Mouse (Mus musculus): ENCODE measurements around the gene Pik3ip1. TPM values are rescaled to one million over a fixed set of nuclear protein-coding genes. Genes with fewer than 3 reads are reported as not detected.
A peak's percentile ranks its signal among the peaks of the same experiment; 100 is the strongest.

Gene Pik3ip1
- polyA plus RNA-seq, 1 experiment: 151 TPM

DNA sequence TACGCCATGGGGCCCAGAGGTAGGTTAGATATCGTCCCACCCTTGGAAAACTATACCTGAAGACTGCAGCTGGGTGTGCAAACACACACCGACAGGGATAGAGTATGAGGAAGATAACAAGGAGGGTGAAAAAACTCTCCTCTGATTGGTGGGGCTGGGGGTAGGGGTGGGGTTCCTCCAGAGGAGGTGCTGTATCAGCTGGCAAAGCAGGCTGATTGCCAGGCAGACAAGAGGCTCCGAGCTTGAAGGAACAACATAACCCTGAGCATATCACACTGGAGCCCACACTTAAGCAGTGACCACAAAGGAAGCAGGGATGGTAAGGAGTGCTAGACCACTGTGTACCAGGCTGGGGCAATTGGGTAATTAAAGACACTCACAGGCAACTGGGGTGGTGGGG is 49.2 kb downstream of the Pik3ip1 start:
- H3K36me3 ChIP-seq (ENCODE audit: control insufficient read depth, insufficient read depth, low read length): peaks cover 14% of the 10 kb centered on the region; the same call in 1 of the 2 replicates
- H3K4me1 ChIP-seq (replicated peaks; ENCODE audit: control insufficient read depth, insufficient read depth, low read length): no peaks in the 10 kb centered on the region

GRCm38 (mm10) chr11:3381148-3381814 is 51.1 kb downstream of the Pik3ip1 start:
- no peaks in the 10 kb centered on the region for H3K27me3 ChIP-seq (ENCODE audit: control insufficient read depth, insufficient read depth, low read length)
- peaks cover 14% of the 10 kb centered on the region; the same call in 1 of the 2 replicates for H3K36me3 ChIP-seq (ENCODE audit: control insufficient read depth, insufficient read depth, low read length)
- no peak overlapping the region for H3K27ac ChIP-seq (ENCODE audit: control insufficient read depth, insufficient read depth, low read length)
- TF ChIP-seq POLR2A (IDR thresholded peaks at IDR 0.05; ENCODE audit: control insufficient read depth, extremely low read depth, insufficient read depth, low read length, poor library complexity) (no peak), CTCF (IDR thresholded peaks at IDR 0.05; ENCODE audit: borderline replicate concordance, control insufficient read depth, extremely low read depth, insufficient read depth, low read length, poor library complexity) (no peak)
- no peak for DNase-seq
- H3K4me3 ChIP-seq (ENCODE audit: control insufficient read depth, insufficient read depth, low read length): no peak overlapping the region
- 93% methylated on average over 6 of the region's 6 CpGs for whole genome bisulfite sequencing
- no peaks in the 10 kb centered on the region for H3K4me1 ChIP-seq (replicated peaks; ENCODE audit: control insufficient read depth, insufficient read depth, low read length)

More for the DNA sequence above, 49.2 kb downstream of the Pik3ip1 start:
- DNase-seq: no peak
- TF ChIP-seq POLR2A (IDR thresholded peaks at IDR 0.05; ENCODE audit: control insufficient read depth, extremely low read depth, insufficient read depth, low read length, poor library complexity): no peak
- no peak for TF ChIP-seq CTCF (IDR thresholded peaks at IDR 0.05; ENCODE audit: borderline replicate concordance, control insufficient read depth, extremely low read depth, insufficient read depth, low read length, poor library complexity)
- Histone ChIP-seq H3K27me3 (ENCODE audit: control insufficient read depth, insufficient read depth, low read length) (no peaks in the 10 kb centered on the region), H3K27ac (ENCODE audit: control insufficient read depth, insufficient read depth, low read length) (no peak overlapping the region), H3K4me3 (ENCODE audit: control insufficient read depth, insufficient read depth, low read length) (no peak overlapping the region)
- 47% methylated on average over 4 of the region's 4 CpGs for WGBS

DNA sequence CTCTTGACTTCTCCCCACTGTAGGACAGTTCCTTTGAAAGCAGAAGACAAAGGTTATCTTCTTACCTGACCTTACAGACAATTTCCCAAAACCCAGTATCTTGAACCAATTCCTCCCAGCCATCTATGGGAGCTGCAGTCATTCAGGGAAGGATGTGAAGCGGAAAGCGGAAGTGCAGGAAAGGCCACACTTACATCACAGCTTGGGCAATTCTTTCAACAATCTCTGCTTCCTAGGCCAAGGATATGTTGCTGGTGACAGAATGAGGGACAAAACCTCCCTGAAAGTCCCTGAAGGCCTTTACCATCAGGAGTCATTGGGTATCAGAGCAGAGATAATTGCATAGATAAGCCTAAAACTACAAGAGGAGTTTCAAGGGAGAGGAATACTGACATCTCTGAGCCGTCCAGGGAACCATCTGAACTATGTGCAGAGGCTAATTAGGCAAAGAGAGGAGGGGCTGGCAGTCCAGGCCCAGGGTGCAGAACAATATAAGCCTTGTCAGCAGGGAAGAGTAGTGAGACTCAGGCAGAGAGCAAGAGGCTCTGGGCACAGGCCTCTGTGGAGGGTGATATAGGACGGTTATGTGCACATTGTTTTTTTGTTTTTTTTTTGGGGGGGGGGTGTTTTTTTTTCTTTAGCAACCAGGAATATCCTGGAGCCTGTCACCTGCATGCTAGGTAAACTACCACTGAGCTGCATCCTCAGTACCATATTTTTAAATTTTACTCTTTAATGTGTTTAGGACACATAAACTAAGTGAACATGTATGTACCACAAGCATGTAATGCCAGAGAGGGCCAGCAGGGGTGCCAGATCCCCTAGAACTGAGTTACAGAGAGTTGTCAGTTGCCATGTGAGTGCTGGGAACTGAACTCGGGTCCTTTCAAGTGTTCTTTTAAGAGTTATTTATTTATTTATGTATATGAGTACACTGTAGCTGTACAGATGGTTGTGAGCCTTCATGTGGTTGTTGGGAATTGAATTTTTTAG is 52.7 kb downstream of the Pik3ip1 start:
- DNase-seq: no peak
- TF ChIP-seq POLR2A (IDR thresholded peaks at IDR 0.05; ENCODE audit: control insufficient read depth, extremely low read depth, insufficient read depth, low read length, poor library complexity): no peak
- Histone ChIP-seq H3K27ac (ENCODE audit: control insufficient read depth, insufficient read depth, low read length) (no peak overlapping the region), H3K4me1 (replicated peaks; ENCODE audit: control insufficient read depth, insufficient read depth, low read length) (peaks cover 2% of the 10 kb centered on the region; the same call in 1 of the 2 replicates), H3K4me3 (ENCODE audit: control insufficient read depth, insufficient read depth, low read length) (no peak overlapping the region), H3K27me3 (ENCODE audit: control insufficient read depth, insufficient read depth, low read length) (no peaks in the 10 kb centered on the region), H3K36me3 (ENCODE audit: control insufficient read depth, insufficient read depth, low read length) (peaks cover 14% of the 10 kb centered on the region; the same call in 1 of the 2 replicates)
- WGBS: 96% methylated on average over 5 of the region's 5 CpGs

GRCm38 (mm10) chr11:3386941-3387368 is 56.8 kb downstream of the Pik3ip1 start:
- peak; percentile 95 for TF ChIP-seq CTCF (IDR thresholded peaks at IDR 0.05; ENCODE audit: borderline replicate concordance, control insufficient read depth, extremely low read depth, insufficient read depth, low read length, poor library complexity)
- no peak for TF ChIP-seq POLR2A (IDR thresholded peaks at IDR 0.05; ENCODE audit: control insufficient read depth, extremely low read depth, insufficient read depth, low read length, poor library complexity)
- Histone ChIP-seq H3K27me3 (ENCODE audit: control insufficient read depth, insufficient read depth, low read length) (no peaks in the 10 kb centered on the region), H3K4me1 (replicated peaks; ENCODE audit: control insufficient read depth, insufficient read depth, low read length) (peaks cover 2% of the 10 kb centered on the region; the same call in 1 of the 2 replicates), H3K4me3 (ENCODE audit: control insufficient read depth, insufficient read depth, low read length) (no peak overlapping the region), H3K27ac (ENCODE audit: control insufficient read depth, insufficient read depth, low read length) (no peak overlapping the region), H3K36me3 (ENCODE audit: control insufficient read depth, insufficient read depth, low read length) (peaks cover 12% of the 10 kb centered on the region)
- WGBS: 30% methylated on average over 4 of the region's 4 CpGs
- DNase-seq: peak; percentile 85

- Histone ChIP-seq H3K4me3 (ENCODE audit: control insufficient read depth, insufficient read depth, low read length) (no peak overlapping the region), H3K4me1 (replicated peaks; ENCODE audit: control insufficient read depth, insufficient read depth, low read length) (peaks cover 2% of the 10 kb centered on the region; the same call in 1 of the 2 replicates), H3K27me3 (ENCODE audit: control insufficient read depth, insufficient read depth, low read length) (no peaks in the 10 kb centered on the region), H3K36me3 (ENCODE audit: control insufficient read depth, insufficient read depth, low read length) (peaks cover 13% of the 10 kb centered on the region), H3K27ac (ENCODE audit: control insufficient read depth, insufficient read depth, low read length) (no peak overlapping the region)
- no peak for TF ChIP-seq POLR2A (IDR thresholded peaks at IDR 0.05; ENCODE audit: control insufficient read depth, extremely low read depth, insufficient read depth, low read length, poor library complexity)
- no peak for DNase-seq
- 91% methylated on average over 6 of the region's 6 CpGs for WGBS
Observed at GRCm38 (mm10) chr11:3387482-3388196, 57.4 kb downstream of the Pik3ip1 start.

DNA sequence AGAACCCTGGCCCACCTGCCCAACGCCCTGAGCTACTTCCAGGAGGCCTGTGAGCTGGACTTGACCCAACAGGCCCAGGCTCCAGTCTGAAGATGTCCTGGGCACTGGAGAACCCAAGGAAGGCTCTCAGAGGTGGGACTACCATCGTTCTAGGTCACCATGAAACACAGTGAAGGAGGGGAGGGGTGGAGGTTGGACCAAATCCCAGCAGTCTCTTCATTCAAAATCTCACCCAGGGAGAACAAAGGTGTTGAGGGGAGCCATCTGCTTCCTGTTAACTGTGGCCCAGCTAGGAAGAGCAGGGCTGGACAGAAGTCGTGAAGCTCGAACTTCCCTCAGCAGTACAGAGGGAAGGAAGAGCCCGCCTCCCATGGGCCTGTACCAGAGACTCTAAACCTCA is 59.8 kb downstream of the Pik3ip1 start:
- TF ChIP-seq CTCF (IDR thresholded peaks at IDR 0.05; ENCODE audit: borderline replicate concordance, control insufficient read depth, extremely low read depth, insufficient read depth, low read length, poor library complexity): no peak
- no peak for TF ChIP-seq POLR2A (IDR thresholded peaks at IDR 0.05; ENCODE audit: control insufficient read depth, extremely low read depth, insufficient read depth, low read length, poor library complexity)
- no peak for DNase-seq
- peaks cover 3% of the 10 kb centered on the region for H3K36me3 ChIP-seq (ENCODE audit: control insufficient read depth, insufficient read depth, low read length)
- H3K4me1 ChIP-seq (replicated peaks; ENCODE audit: control insufficient read depth, insufficient read depth, low read length): peaks cover 2% of the 10 kb centered on the region; the same call in 1 of the 2 replicates
- 54% methylated on average over 5 of the region's 5 CpGs for WGBS
- no peak overlapping the region for H3K4me3 ChIP-seq (ENCODE audit: control insufficient read depth, insufficient read depth, low read length)
- no peaks in the 10 kb centered on the region for H3K27me3 ChIP-seq (ENCODE audit: control insufficient read depth, insufficient read depth, low read length)
- H3K27ac ChIP-seq (ENCODE audit: control insufficient read depth, insufficient read depth, low read length): no peak overlapping the region

All from thymus, adult 2 months (tissue).